Mouse (Mus musculus) adrenal gland, postnatal 0 days (tissue): ENCODE measurements around the gene Rpl36. TPM values are rescaled to one million over a fixed set of nuclear protein-coding genes. Genes with fewer than 3 reads are reported as not detected.

ENCODE experiments used
- polyA plus RNA-seq: library from polyadenylated mRNA; unstranded; fragments of >200 nt; fragmentation: Nextera tagmentation; extraction: Ambion mirVana; gene quantifications from 2 replicates; pipeline ENCODE4 v1.2.1, GENCODE M21; 2015

Gene Rpl36
- 2,312 and 3,349 TPM in 2 replicates for polyA plus RNA-seq

GRCm38 (mm10) chr17:56613236-56613844 lies at the start of gene Rpl36:
Rpl36 (plus strand) TSS chr17:56613416.

GRCm38 (mm10) chr17:56584257-56585130 lies 28.7 kb upstream of the Rpl36 start, which contains the start of the genes Safb2 and Safb:
Safb2 (minus strand) TSS chr17:56584585.
Safb (plus strand) TSS chr17:56584825.

GRCm38 (mm10) chr17:56609452-56610171 lies 3.6 kb upstream of the Rpl36 start, which contains the start of gene 2410015M20Rik:
2410015M20Rik (minus strand) TSS chr17:56609771.

GRCm38 (mm10) chr17:56626754-56627470 lies 13.7 kb downstream of the Rpl36 start, which contains the start of gene Lonp1:
Lonp1 (minus strand) TSS chr17:56626887.

GRCm38 (mm10) chr17:56627530-56628277 lies 14.5 kb downstream of the Rpl36 start, which contains the start of gene Catsperd:
Catsperd (plus strand) TSS chr17:56628143.

Other genes starting within 250 kb of the Rpl36 start
- 52.6 and 62.0 TPM in 2 replicates for gene Ptprs, start 136.9 kb upstream of the Rpl36 start, polyA plus RNA-seq
- not detected in 2 replicates for gene Znrf4, start 101.0 kb upstream of the Rpl36 start, polyA plus RNA-seq
- gene Gm20219, start 59.0 kb upstream of the Rpl36 start, polyA plus RNA-seq: not detected in 2 replicates
- 29.1 and 47.8 TPM in 2 replicates for gene Safb2, start 28.8 kb upstream of the Rpl36 start, polyA plus RNA-seq
- gene Safb, start 28.6 kb upstream of the Rpl36 start, polyA plus RNA-seq: 37.7 and 44.7 TPM in 2 replicates
- gene 2410015M20Rik, start 3.6 kb upstream of the Rpl36 start, polyA plus RNA-seq: 641 and 952 TPM in 2 replicates
- 66.1 and 166 TPM in 2 replicates for gene Lonp1, start 13.5 kb downstream of the Rpl36 start, polyA plus RNA-seq
- gene Catsperd, start 14.7 kb downstream of the Rpl36 start, polyA plus RNA-seq: 0.98 and 2.5 TPM in 2 replicates
- gene Ranbp3, start 59.9 kb downstream of the Rpl36 start, polyA plus RNA-seq: 37.1 and 48.7 TPM in 2 replicates
- 563 and 594 TPM in 2 replicates for gene Ndufa11, start 104.4 kb downstream of the Rpl36 start, polyA plus RNA-seq
- gene Vmac, start 104.6 kb downstream of the Rpl36 start, polyA plus RNA-seq: 19.4 and 35.9 TPM in 2 replicates
- gene Nrtn, start 144.1 kb downstream of the Rpl36 start, polyA plus RNA-seq: 14.4 and 16.2 TPM in 2 replicates
- 26.3 and 33.9 TPM in 2 replicates for gene Dus3l, start 151.3 kb downstream of the Rpl36 start, polyA plus RNA-seq
- 0.17 and 0.46 TPM in 2 replicates for gene Prr22, start 156.8 kb downstream of the Rpl36 start, polyA plus RNA-seq
- gene Rfx2, start 217.6 kb downstream of the Rpl36 start, polyA plus RNA-seq: 2.0 and 3.3 TPM in 2 replicates